Mouse (Mus musculus) heart, embryonic 12.5 days (tissue): ENCODE results near the gene Snrpf. TPM values are rescaled to one million over a fixed set of nuclear protein-coding genes. Genes with fewer than 3 reads are reported as not detected.
A peak's percentile ranks its signal among the peaks of the same experiment; 100 is the strongest.

Experiments used
- ATAC-seq: fragments of 200-750 bp; cut with Nextera tagmentation; 2 replicates; pipeline ENCODE4 v1.8.0; 2017; ENCODE audit warnings: moderate TSS enrichment, moderate library complexity; ENCODE audit not compliant: insufficient number of reproducible peaks, low FRiP score
- H3K27ac ChIP-seq: fragments of 300-500 bp; sonication (generic); 2 replicates; pipeline ENCODE4 v1.5.1; 2016; ENCODE audit warnings: mild to moderate bottlenecking, moderate library complexity; ENCODE audit not compliant: poor library complexity, severe bottlenecking
- H3K27me3 ChIP-seq: fragments of 300-500 bp; sonication (generic); replicated peaks from 2 replicates; pipeline ENCODE4 v1.6.1; 2016; ENCODE audit warnings: mild to moderate bottlenecking, moderate library complexity
- H3K36me3 ChIP-seq: fragments of 300-500 bp; sonication (generic); 2 replicates; pipeline ENCODE4 v1.6.1; 2016; ENCODE audit warnings: mild to moderate bottlenecking, moderate library complexity
- H3K4me1 ChIP-seq: fragments of 300-500 bp; sonication (generic); replicated peaks from 2 replicates; pipeline ENCODE4 v1.6.1; 2016; ENCODE audit warnings: mild to moderate bottlenecking
- H3K4me2 ChIP-seq: fragments of 300-500 bp; sonication (generic); 2 replicates; pipeline ENCODE4 v1.6.1; 2016; ENCODE audit warnings: mild to moderate bottlenecking, moderate library complexity
- H3K4me3 ChIP-seq: fragments of 300-500 bp; sonication (generic); 2 replicates; pipeline ENCODE4 v1.5.1; 2016; ENCODE audit warnings: mild to moderate bottlenecking
- H3K9ac ChIP-seq: fragments of 300-500 bp; sonication (generic); 2 replicates; pipeline ENCODE4 v1.6.1; 2016; ENCODE audit warnings: mild to moderate bottlenecking, moderate library complexity
- H3K9me3 ChIP-seq: fragments of 300-500 bp; sonication (generic); replicated peaks from 2 replicates; pipeline ENCODE4 v1.6.1; 2016; ENCODE audit warnings: mild to moderate bottlenecking, moderate library complexity
- WGBS: fragments of 180-500 bp; shearing (Covaris S2); methylation state at CpG from one replicate; pipeline ENCODE4 v1.1.7; 2016; 5-methylcytosine and 5-hydroxymethylcytosine counted together
- polyA plus RNA-seq: library from polyadenylated mRNA; unstranded; fragments of >200 nt; fragmentation: Nextera tagmentation; extraction: Ambion mirVana; gene quantifications from 2 replicates; pipeline ENCODE4 v1.2.1, GENCODE M21; 2016

Gene Snrpf
- polyA plus RNA-seq, 1 experiment from 2014 or later, result 85.4 TPM

DNA sequence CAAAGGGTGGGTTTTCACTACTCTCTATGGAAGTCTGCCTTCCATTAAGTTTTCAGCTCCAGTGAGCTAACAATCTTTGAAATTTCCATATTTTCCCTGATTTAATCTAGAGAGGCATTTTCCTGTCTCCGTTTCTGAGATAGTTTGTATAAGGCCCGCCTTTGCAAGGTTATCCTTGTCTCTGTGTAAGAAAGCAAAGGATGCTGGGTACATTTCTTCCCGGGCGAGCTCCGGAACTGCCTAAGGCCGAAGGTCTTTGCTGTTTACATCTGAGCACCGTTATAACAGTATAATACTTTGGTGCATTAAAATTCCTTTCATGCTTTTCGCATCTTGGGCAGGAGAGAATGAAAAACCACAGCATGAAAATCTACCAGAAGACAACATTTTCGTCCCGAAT lies 39.7 kb downstream of the Snrpf start:
- Histone ChIP-seq H3K27ac (no peak overlapping the region), H3K9ac (no peak overlapping the region), H3K4me3 (no peak overlapping the region), H3K36me3 (no peaks in the 10 kb centered on the region), H3K4me1 (no peaks in the 10 kb centered on the region; the same call in 1 of the 2 replicates), H3K9me3 (no peaks in the 10 kb centered on the region), H3K27me3 (0 out of 2 replicates have a peak, but pooled peaks cover under 1% of the 10 kb centered on the region), H3K4me2 (no peak overlapping the region)
- ATAC-seq, result no peak
- WGBS, result 76% methylated on average over 10 of the region's 10 CpGs

DNA sequence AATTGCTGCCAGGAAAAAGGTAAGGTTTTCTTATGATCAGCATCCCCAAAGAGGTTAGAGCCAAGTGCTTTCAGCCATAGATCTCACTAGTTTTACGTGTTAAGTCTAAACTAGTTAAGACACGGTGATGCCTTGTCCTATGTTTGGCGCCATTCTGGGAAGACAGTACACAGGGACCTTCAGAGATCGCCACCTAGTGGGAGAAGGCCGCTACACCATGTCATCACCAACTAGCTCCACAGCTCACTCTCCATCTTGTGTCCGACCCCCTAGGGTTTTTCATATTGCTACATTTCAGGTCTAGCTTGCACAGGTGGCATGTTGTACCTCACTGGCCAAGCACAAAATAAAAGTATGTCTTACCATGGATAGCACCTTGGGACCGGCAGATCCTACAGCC lies 40.5 kb downstream of the Snrpf start:
- no peak for ATAC-seq

DNA sequence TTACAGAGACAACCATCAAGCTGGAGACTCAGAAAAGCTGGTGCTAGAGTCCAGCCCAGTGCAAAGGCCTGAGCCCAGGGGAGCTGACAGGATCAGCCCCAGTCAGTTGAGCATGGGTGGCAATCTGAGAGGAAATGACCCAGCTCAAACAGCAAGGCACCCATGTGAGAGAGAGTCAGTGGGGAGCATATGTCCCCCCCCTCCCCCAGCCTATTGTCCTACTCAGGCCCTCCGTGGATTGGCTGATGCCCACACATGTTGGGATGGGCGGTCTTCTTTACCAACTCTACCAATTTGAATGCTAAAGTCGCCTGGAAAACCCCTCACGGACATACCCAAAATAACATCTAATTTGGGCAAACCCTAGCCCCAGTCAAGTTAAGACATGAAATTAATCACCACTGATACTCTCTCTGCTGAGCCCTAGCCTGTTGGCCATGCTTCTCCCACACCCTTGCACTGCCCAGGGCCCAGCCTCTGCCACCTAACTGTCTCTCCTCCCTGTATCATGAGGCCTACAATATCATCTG lies 41.7 kb downstream of the Snrpf start:
- Histone ChIP-seq H3K27me3 (no peaks in the 10 kb centered on the region), H3K4me1 (no peaks in the 10 kb centered on the region; the same call in 1 of the 2 replicates), H3K36me3 (no peaks in the 10 kb centered on the region), H3K9me3 (no peaks in the 10 kb centered on the region), H3K27ac (no peak overlapping the region), H3K4me3 (no peak overlapping the region), H3K9ac (no peak overlapping the region), H3K4me2 (no peak overlapping the region)
- ATAC-seq, result no peak
- 80% methylated on average over 4 of the region's 4 CpGs for WGBS

More for the DNA sequence above, 40.5 kb downstream of the Snrpf start:
- WGBS, result 10% methylated on average over 7 of the region's 7 CpGs
- no peaks in the 10 kb centered on the region for H3K27me3 ChIP-seq
- H3K36me3 ChIP-seq, result no peaks in the 10 kb centered on the region
- H3K9ac ChIP-seq, result no peak overlapping the region
- no peak overlapping the region for H3K4me3 ChIP-seq
- no peaks in the 10 kb centered on the region; the same call in 1 of the 2 replicates for H3K4me1 ChIP-seq
- no peak overlapping the region for H3K27ac ChIP-seq
- H3K9me3 ChIP-seq, result no peaks in the 10 kb centered on the region
- no peak overlapping the region for H3K4me2 ChIP-seq

- Histone ChIP-seq H3K4me3 (no peak overlapping the region), H3K9me3 (no peaks in the 10 kb centered on the region), H3K9ac (no peak overlapping the region), H3K4me1 (peaks cover 17% of the 10 kb centered on the region), H3K27me3 (no peaks in the 10 kb centered on the region), H3K36me3 (no peaks in the 10 kb centered on the region), H3K27ac (no peak overlapping the region), H3K4me2 (no peak overlapping the region)
- 79% methylated on average over 5 of the region's 5 CpGs for WGBS
- no peak for ATAC-seq
These were observed 45.3 kb downstream of the Snrpf start for GRCm38 (mm10) chr10:93544172-93544571.

DNA sequence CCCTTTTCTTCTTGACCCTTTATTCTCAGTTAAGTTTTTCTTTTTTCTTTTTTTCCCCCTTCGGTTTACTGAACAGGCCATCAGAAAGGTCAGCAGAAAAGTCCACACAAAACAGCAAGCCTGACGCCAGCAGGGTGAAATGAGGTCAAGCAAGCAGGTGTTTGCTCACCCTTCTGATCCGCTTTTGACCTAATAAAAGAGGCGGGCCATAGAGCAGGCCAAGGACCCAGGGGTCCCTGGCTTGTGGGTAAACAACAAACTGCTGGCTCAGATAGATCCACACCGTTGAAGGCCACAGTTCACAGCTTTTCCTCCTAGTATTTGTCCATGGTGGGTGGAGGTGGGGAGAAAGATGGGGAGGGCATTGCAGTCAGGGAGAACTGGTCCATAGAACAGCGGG lies 46.3 kb downstream of the Snrpf start:
- Histone ChIP-seq H3K4me3 (no peak overlapping the region), H3K4me2 (no peak overlapping the region), H3K9me3 (no peaks in the 10 kb centered on the region), H3K27me3 (peaks cover 3% of the 10 kb centered on the region; the same call in 1 of the 2 replicates), H3K36me3 (no peaks in the 10 kb centered on the region), H3K27ac (no peak overlapping the region), H3K4me1 (peaks cover 17% of the 10 kb centered on the region), H3K9ac (no peak overlapping the region)
- no peak for ATAC-seq
- WGBS, result 73% methylated on average over 6 of the region's 6 CpGs

DNA sequence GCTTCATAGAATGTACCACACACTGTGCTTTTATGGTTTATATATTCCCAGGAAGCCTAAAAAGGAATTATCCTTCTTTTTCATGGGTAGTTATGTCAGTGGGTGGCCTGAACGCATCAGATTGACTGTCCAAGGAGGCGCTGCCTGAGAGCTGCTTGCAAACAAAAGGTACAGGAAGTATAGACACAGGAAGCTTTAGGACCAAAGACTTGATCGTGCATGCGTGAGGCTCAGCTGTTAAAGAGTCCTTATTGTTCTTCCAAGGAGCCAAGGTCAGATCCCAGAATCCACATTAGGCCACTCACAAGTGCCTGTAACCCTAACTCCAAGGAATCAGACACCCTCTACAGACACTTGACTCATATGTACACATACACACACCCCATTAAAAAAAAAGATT lies 47.1 kb downstream of the Snrpf start:
- ATAC-seq, result no peak
- Histone ChIP-seq H3K4me2 (no peak overlapping the region), H3K4me3 (no peak overlapping the region), H3K27me3 (peaks cover 12% of the 10 kb centered on the region; the same call in 1 of the 2 replicates), H3K4me1 (peaks cover 17% of the 10 kb centered on the region), H3K9me3 (no peaks in the 10 kb centered on the region), H3K36me3 (no peaks in the 10 kb centered on the region), H3K27ac (no peak overlapping the region), H3K9ac (no peak overlapping the region)
- 57% methylated on average over 4 of the region's 4 CpGs for WGBS

DNA sequence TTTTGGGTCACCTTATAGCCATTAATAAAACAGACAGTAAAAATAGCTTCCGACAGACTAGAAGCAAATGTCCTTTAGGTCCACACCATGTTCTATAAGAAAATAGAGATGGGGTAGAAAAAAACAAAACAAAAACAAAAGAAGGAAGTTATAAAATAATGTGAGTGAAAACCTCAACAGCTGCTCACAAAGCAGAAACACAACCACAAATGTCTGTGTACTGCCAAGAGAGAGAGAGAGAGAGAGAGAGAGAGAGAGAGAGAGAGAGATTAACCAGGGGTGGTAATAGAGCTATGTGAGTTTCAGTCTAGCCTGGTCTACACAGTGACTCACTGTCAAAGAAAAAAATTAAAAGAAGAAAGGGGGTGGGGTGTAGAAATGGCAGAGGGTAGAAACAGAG lies 47.9 kb downstream of the Snrpf start:
- Histone ChIP-seq H3K4me2 (no peak overlapping the region), H3K36me3 (no peaks in the 10 kb centered on the region), H3K9ac (no peak overlapping the region), H3K4me3 (no peak overlapping the region), H3K4me1 (peaks cover 17% of the 10 kb centered on the region), H3K27ac (no peak overlapping the region), H3K27me3 (peaks cover 15% of the 10 kb centered on the region), H3K9me3 (no peaks in the 10 kb centered on the region)
- no peak for ATAC-seq
- WGBS, result 72% methylated on average over 1 of the region's 1 CpGs

DNA sequence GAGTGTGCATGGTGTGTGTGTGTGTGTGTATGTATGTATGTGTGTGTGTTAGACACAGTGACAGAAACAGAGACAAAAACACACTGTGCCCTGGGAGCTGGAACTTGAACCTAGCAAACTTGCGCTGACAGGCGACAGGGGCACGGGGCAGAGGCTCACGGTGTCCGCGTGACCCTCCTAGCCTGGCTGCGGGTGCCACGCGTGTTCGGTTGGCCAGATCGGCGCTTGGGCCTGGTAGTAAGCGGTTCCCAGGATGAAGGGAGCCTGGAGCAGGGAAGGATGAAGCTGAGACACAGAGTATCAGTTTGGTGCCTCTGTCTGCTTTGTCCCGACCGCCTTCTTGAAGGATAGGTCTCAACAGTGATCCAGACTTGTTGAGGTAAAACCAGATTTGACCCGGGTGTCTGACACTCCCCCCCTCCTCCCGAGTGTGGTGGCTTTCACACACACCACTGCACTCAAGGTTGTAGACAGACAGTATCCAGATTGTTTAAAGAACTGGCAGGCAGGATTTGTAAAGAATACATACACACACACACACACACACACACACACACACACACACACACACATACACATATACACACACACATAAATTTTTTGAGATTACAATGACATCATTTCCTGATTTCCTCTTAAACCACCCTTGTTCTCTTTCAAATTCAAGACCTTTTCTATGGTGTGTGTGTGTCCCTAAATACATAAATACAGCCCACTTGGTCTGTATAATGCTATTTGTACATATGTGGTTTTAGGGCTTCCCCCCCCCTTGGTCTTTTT lies 48.9 kb downstream of the Snrpf start, which contains the start of gene Ccdc38:
Ccdc38 (plus strand) TSS at position 202 of the 780 bp plus-strand sequence.
- peak within 1 kb of the TSS; percentile 8; the same call in 1 of the 2 replicates for H3K27ac ChIP-seq
- H3K9ac ChIP-seq, result peak within 1 kb of the TSS; percentile 62
- H3K36me3 ChIP-seq, result no peaks in the 10 kb centered on the region
- H3K4me3 ChIP-seq, result peak within 1 kb of the TSS; percentile 45
- ATAC-seq, result no peak
- peak within 1 kb of the TSS; percentile 79 for H3K4me2 ChIP-seq
- H3K27me3 ChIP-seq, result peaks cover 21% of the 10 kb centered on the region
- no peaks in the 10 kb centered on the region for H3K9me3 ChIP-seq
- H3K4me1 ChIP-seq, result peaks cover 17% of the 10 kb centered on the region
- 59% methylated on average over 17 of the region's 17 CpGs for WGBS

DNA sequence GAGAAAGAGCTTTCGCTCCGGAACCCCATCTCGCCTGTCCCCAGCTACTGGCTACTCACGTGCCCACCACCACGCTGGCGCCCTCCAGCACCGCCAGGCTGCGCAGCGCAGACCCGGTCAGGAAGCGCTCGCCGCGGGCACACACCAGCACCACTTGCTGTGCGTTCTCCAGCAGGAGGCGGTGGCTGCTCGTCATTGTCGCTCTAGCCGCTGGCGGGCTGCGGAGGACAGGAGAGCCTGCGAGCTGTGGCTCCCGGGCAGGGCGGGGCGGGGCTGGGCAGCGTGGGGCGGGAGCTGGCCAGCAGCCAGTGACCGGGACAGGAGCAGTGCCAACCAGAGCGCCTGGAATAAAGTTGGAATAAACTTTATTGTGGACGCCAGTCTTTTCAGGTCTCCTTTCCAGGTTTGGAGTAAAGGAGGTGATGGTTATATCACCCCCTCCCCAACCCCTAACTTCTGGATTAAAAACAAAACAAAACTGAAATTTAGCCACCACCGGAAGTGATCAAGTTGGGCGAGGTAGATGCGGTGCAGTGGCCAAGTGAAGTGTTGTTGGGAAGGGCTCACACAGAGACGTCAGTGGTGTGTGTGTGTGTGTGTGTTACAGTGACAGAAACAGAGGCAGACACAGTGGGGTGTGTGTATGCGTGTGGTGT lies 49.6 kb downstream of the Snrpf start, which contains the start of gene Amdhd1:
Amdhd1 (minus strand) TSS at position 259 of the 656 bp plus-strand sequence.
- Histone ChIP-seq H3K36me3 (no peaks in the 10 kb centered on the region), H3K4me2 (peak within 1 kb of the TSS; percentile 79), H3K4me3 (peak within 1 kb of the TSS; percentile 45), H3K27me3 (peaks cover 28% of the 10 kb centered on the region), H3K4me1 (peaks cover 17% of the 10 kb centered on the region), H3K27ac (peak within 1 kb of the TSS; percentile 8; the same call in 1 of the 2 replicates), H3K9me3 (no peaks in the 10 kb centered on the region), H3K9ac (peak within 1 kb of the TSS; percentile 62)
- WGBS, result 2% methylated on average over 35 of the region's 35 CpGs
- peak; percentile 92 for ATAC-seq

DNA sequence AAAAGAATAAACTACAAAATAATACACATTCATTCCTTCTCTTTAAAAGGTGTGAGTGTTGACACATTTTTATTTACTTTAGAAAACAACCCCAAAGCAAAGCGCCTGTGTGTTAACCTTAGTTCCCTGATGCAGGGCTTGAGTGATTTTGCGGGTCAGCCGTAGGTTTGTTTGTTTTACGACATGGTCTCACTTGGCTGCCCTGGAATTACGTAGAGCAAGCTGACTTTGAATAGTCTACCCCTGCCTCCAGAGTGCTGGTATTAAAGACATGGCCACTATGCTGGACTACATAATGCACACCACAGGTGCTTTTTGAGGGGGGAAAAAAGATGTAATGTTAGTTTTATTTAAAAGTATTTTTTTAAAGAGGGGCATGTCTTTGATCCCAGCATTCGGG lies 50.7 kb downstream of the Snrpf start:
- H3K4me2 ChIP-seq, result no peak overlapping the region
- H3K27me3 ChIP-seq, result peaks cover 38% of the 10 kb centered on the region
- WGBS, result 74% methylated on average over 6 of the region's 6 CpGs
- H3K4me1 ChIP-seq, result peaks cover 20% of the 10 kb centered on the region
- no peak overlapping the region for H3K4me3 ChIP-seq
- no peak for ATAC-seq
- H3K27ac ChIP-seq, result no peak overlapping the region
- no peaks in the 10 kb centered on the region for H3K9me3 ChIP-seq
- H3K36me3 ChIP-seq, result no peaks in the 10 kb centered on the region
- no peak overlapping the region for H3K9ac ChIP-seq

DNA sequence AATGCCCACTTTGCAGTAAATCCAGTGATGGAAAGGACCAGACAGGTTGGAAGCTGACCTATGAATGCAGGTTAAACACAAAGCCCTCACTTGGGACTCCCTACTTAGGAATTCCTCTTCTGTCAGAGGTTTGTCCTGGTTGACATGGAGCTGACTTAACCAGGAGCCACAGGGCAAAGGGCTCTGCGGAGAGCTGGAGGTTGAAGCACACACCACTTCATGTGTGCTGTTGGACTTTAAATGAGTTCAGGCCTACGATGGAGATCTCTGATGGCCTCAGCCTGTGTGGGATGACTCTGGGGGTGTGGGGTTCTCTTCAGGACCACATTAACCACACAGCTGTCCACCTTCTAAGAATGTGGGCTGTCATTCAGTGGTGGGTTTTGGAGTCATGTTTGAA lies 51.2 kb downstream of the Snrpf start:
- H3K4me3 ChIP-seq, result no peak overlapping the region
- H3K4me1 ChIP-seq, result peaks cover 20% of the 10 kb centered on the region
- 82% methylated on average over 2 of the region's 2 CpGs for WGBS
- H3K36me3 ChIP-seq, result no peaks in the 10 kb centered on the region
- no peaks in the 10 kb centered on the region for H3K9me3 ChIP-seq
- no peak overlapping the region for H3K27ac ChIP-seq
- no peak for ATAC-seq
- H3K4me2 ChIP-seq, result no peak overlapping the region
- H3K9ac ChIP-seq, result no peak overlapping the region
- peaks cover 38% of the 10 kb centered on the region for H3K27me3 ChIP-seq
